Mouse (Mus musculus): ENCODE measurements at regions not wholly inside any gene's neighbourhood (a gene's known extent, or its start where the extent isn't known, plus 50 kb on each side); places are given as distances from the start of the nearest gene placed in this dataset.

DNA sequence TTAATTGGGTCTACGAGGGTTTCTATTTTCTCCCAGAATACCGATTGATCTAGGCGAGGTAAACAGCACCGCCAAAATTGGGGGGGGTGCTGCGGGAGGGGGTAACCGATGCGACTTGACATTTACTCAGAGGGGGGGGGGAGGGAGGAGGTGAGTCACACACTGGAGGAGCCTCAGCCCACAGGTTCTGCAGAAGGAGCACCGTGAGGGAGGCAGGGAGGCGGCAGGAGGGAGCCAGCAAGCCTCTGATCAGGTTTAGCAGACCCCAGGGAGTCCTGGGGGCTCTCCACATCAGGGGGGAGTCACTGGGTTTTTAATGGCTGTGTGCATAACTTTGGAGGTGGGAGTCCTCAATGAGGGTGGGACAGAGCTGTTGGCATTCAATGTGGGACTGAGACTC lies 51.3 kb upstream of the Ier5l start:
- no peak for DNase-seq (ENCODE audit: low spot score)

DNA sequence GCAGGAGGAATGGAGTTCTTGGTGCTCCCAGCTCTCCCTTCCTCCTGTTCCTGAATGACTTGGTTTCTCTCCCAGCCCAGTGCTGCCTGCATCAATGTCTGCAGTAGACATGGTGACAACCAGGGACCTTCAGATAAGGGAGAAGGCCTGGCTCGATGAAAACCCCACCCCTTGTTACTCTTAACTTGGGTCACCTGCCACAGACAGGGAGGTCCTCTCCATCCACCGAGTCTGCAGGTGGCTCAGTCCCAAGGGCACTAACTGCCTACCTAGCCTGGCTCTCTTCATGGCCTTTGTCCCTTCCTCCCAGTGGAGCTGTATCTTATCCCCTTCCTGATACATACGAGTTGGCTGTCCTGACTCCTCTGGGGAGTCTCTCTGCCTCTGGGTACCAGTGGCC lies 51.8 kb upstream of the Ier5l start:
- DNase-seq (ENCODE audit: low spot score) = no peak

DNA sequence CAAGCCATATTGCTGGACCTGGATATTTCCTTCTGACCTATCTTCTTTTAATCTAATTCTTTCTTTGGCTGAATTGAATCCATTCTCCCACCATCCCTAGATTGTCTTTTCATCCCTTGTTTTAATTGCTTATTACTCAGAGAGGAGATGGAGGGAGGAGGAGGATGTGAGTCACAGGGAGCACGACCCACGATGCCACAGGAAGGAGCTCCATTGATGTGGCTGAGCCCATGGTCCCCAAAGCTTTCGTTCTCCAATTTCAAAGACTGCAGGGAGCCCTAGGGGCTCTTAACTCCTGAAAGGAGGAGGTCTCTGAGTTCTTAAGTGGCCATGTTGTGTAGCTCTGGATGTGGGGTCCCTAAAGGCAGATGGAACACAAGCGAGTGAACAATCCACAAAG lies 53.5 kb upstream of the Ier5l start:
- no peak for DNase-seq (ENCODE audit: low spot score)

DNA sequence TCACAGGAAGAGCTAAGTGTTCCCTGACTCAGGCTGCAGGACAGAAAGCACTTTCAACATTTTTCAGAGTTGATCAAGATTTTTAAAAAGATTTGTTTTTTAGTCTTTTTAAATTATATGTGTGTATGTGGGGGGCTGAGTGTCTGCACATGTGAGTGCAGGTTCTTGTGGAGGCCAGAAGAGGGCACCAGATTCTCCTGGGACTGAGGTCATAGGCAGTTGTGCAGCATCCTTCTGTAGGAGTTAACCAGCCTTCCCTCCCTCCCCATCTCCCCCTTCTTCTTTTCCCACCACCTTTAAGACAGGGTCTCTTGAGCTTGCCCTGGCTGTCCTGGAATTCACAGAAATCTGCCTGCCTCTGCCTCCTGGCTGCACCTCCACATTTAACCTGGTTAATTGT lies 58.9 kb upstream of the Ier5l start:
- no peak for DNase-seq (ENCODE audit: low spot score)

DNA sequence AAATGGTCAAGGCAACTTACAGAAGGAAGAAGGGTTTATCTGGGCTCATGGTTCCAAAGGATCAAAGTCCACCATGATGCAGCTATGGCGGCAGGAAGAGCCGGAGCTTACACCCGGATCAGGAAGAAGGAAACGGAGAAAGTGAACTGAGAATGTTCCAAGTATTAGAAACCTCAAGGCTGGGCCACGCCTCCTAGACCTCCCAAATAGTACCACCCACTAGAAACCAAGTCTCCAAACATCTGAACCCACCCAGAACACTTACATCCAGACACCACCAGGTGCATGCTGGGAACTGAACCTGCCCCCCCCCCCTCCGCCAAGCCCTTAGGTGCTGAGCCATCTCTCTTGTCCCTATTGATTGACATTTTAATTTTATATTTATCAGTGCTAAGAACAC lies 59.3 kb upstream of the Ier5l start:
- no peak for DNase-seq (ENCODE audit: low spot score)

DNA sequence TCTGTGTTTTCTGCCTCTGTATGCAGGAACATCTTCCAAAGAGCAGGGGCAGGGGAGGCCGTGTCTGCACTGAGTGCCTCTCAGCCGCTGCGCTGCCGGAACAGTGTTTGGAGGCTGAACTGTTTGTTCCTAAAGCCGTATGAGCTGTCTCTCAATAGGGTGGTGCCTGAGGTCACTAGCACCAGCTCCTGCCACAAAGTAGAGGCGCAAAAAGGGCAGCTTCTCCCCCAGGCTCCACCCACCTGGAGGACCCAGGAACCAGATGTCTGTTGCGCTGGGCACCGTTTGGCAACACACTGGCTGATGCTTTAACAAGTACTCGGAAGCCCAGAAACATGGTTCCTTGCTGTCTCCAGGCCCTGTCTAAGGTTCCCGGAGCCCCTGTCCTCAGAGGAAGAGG lies 60.4 kb upstream of the Cstad start:
- no peak for DNase-seq (ENCODE audit: low spot score)

DNA sequence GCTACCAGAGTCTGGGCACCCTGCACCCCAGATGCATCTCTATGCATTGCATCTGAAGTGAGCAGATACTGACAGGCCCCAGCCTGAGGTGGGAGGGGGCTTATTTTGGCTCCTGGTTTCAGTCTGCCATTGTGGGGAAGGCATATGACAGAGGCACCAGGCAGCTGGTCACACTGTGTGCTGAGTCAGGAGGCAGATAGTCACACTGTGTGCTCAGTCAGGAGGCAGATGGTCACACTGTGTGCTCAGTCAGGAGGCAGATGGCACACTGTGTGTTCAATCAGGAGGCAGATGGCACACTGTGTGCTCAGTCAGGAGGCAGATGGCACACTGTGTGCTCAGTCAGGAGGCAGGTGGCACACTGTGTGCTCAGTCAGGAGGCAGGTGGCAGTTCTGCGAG lies 55.5 kb upstream of the Cstad start:
- no peak for DNase-seq (ENCODE audit: low spot score)

DNA sequence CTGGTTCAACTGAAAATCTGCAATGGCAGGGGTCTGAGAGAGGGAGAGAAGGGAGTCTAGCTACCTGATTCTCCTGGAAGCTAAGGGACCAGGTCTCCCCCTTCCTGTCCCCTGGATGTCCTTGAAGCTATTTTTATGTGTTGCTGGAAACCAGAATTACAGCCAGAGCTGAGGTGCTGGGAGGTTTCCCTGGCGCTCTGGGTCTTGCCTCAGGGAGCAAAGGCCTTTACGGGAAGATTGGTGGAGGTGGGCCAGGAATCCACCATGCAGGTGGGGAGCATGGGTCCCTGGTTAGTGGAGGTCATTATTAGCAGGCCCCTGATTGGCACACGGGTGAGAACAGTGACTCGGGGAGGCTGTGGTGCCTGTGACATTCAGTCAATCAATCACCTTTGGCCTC lies 53.3 kb upstream of the Cstad start:
- DNase-seq (ENCODE audit: low spot score) = no peak

DNA sequence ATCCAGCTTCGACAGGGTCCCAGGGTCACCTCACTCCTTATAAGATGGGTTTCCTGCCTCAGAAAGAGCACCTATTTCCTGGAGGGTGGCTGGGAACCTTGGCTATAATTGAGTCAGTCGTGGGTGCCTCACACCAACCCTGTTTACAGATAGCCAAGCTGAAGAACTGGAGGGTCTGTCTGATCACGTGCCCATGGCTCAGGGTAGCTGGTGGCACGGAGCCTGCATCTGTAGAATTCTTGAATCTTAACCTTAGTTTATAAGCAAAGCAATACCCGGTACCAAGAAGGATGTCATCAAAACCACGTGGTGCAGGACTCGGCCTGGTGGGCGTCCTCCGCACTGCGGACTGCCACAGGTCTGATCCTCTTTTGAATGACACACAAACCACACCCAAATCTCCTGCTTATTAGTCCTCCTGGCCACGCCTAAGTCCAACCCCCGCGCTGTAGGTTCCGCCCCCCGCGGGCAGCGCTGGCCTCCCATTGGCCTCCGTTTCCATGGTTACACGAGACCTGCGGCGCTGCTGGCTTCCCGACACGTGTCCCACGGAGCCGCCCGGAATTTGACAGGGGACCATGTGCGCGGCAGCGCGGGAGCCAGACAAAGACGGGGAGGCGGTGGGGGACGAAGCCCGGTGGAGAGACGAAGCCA lies 49.9 kb upstream of the Cstad start:
- peak; percentile 87 for DNase-seq (ENCODE audit: low spot score)
